Mouse (Mus musculus): ENCODE results near the gene Col15a1. TPM values are rescaled to one million over a fixed set of nuclear protein-coding genes. Genes with fewer than 3 reads are reported as not detected.
A peak's percentile ranks its signal among the peaks of the same experiment; 100 is the strongest.

The Col15a1 gene
- polyA plus RNA-seq, 1 experiment, result 15.7 TPM

DNA sequence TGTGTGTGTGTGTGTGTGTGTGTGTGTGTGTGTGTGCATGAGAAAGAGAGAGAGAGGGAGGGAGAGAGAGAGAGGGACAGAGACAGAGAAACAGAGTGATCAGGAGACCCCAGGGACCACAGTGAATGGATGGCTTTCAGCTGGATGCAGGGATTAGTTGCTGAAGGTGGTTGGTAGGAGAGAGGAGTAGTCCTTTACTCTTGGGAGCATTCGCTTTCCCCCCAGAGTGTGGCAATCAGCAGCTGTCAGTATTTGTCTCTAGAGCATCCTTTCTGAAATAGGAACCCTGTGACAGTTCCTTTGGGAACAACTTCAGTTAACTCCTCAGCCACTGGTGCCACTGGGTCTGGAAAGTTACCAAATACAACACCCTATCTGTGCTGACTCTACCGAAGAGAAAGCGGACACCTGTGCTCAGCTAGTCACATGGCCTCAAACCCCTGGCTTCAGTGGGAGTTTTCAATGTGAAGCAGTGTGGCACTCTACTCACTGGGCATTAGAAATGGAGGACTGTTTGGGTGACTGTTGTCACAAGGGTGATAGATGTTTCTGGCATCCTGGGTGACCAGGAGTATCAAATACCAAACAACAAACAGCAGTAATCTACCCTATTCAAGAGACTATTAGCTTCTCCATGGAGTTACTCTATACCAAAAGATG, 129.1 kb downstream of the Col15a1 start:
- Histone ChIP-seq H3K4me3 (ENCODE audit: low read depth, low read length) (no peak overlapping the region), H3K36me3 (ENCODE audit: control insufficient read depth, insufficient read depth, low read length) (no peaks in the 10 kb centered on the region), H3K4me1 (ENCODE audit: control insufficient read depth, insufficient read depth, insufficient read length, low read length) (no peaks in the 10 kb centered on the region), H3K27ac (ENCODE audit: insufficient read depth, low read depth, low read length) (no peak overlapping the region), H3K27me3 (ENCODE audit: control insufficient read depth, insufficient read depth, low read length) (no peaks in the 10 kb centered on the region)
- TF ChIP-seq POLR2A (IDR thresholded peaks at IDR 0.05; ENCODE audit: low read depth, low read length) (no peak), CTCF (IDR thresholded peaks at IDR 0.05; ENCODE audit: extremely low read depth, insufficient read length, insufficient replicate concordance, low read depth, low read length) (no peak)
- 60% methylated on average over 3 of the region's 3 CpGs for WGBS

DNA sequence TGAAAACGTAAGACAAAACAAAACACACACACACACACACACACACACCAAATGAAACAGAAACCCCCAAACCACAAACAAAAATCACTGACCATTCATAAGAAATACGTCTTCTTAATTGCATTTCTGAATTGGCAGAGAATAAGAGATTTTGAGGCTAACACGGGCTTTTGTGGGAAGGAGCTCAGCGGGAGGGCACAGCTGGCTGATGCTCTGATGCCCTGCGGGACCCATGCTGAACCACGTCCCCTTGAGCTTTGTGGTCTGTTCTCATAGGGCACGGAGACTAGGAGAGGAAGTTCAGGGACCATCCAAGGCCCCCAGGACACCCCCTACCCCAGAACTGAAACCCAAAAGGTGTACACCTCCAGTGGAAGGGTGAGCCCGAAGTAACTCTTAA, 134.7 kb downstream of the Col15a1 start:
- TF ChIP-seq POLR2A (IDR thresholded peaks at IDR 0.05; ENCODE audit: low read depth, low read length), result no peak
- TF ChIP-seq CTCF (IDR thresholded peaks at IDR 0.05; ENCODE audit: extremely low read depth, insufficient read length, insufficient replicate concordance, low read depth, low read length), result no peak
- no peaks in the 10 kb centered on the region for H3K36me3 ChIP-seq (ENCODE audit: control insufficient read depth, insufficient read depth, low read length)
- WGBS, result 63% methylated on average over 8 of the region's 8 CpGs
- no peak overlapping the region for H3K4me3 ChIP-seq (ENCODE audit: low read depth, low read length)
- H3K27ac ChIP-seq (ENCODE audit: insufficient read depth, low read depth, low read length), result no peak overlapping the region
- H3K4me1 ChIP-seq (ENCODE audit: control insufficient read depth, insufficient read depth, insufficient read length, low read length), result no peaks in the 10 kb centered on the region
- no peaks in the 10 kb centered on the region for H3K27me3 ChIP-seq (ENCODE audit: control insufficient read depth, insufficient read depth, low read length)

DNA sequence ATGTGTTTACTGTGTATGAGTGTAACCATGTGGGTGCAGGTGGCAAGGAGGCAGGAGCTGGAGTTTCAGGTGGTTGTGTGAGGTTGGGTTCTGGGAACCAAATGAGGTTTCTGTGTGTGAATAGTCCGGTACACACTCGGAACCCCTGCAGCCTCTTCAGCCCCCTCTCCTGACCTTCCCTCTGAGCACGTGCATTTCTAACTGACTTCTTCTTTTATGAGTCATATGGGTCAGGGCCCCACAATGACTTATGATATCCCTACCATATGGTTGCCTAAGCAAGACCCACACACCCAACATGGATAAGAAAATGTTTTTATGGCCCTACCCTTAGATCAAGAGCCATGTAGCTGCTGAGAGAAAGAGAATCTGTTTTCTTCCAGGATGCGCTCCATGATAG, 139.1 kb downstream of the Col15a1 start:
- Histone ChIP-seq H3K27me3 (ENCODE audit: control insufficient read depth, insufficient read depth, low read length) (no peaks in the 10 kb centered on the region; the same call in 1 of the 2 replicates), H3K4me1 (ENCODE audit: control insufficient read depth, insufficient read depth, insufficient read length, low read length) (peaks cover 2% of the 10 kb centered on the region; the same call in 1 of the 2 replicates), H3K4me3 (ENCODE audit: low read depth, low read length) (no peak overlapping the region), H3K36me3 (ENCODE audit: control insufficient read depth, insufficient read depth, low read length) (no peaks in the 10 kb centered on the region), H3K27ac (ENCODE audit: insufficient read depth, low read depth, low read length) (no peak overlapping the region)
- WGBS, result 62% methylated on average over 4 of the region's 4 CpGs
- TF ChIP-seq POLR2A (IDR thresholded peaks at IDR 0.05; ENCODE audit: low read depth, low read length) (no peak), CTCF (IDR thresholded peaks at IDR 0.05; ENCODE audit: extremely low read depth, insufficient read length, insufficient replicate concordance, low read depth, low read length) (no peak)

GRCm38 (mm10) chr4:47349759-47350158, 141.8 kb downstream of the Col15a1 start:
- H3K27me3 ChIP-seq (ENCODE audit: control insufficient read depth, insufficient read depth, low read length), result no peaks in the 10 kb centered on the region; the same call in 1 of the 2 replicates
- no peaks in the 10 kb centered on the region for H3K36me3 ChIP-seq (ENCODE audit: control insufficient read depth, insufficient read depth, low read length)
- no peak for TF ChIP-seq CTCF (IDR thresholded peaks at IDR 0.05; ENCODE audit: extremely low read depth, insufficient read length, insufficient replicate concordance, low read depth, low read length)
- TF ChIP-seq POLR2A (IDR thresholded peaks at IDR 0.05; ENCODE audit: low read depth, low read length), result no peak
- WGBS, result 61% methylated on average over 6 of the region's 6 CpGs
- H3K4me3 ChIP-seq (ENCODE audit: low read depth, low read length), result no peak overlapping the region
- H3K4me1 ChIP-seq (ENCODE audit: control insufficient read depth, insufficient read depth, insufficient read length, low read length), result peaks cover 2% of the 10 kb centered on the region; the same call in 1 of the 2 replicates
- H3K27ac ChIP-seq (ENCODE audit: insufficient read depth, low read depth, low read length), result peak overlapping the region; percentile 11; the same call in 1 of the 2 replicates

- no peak for TF ChIP-seq POLR2A (IDR thresholded peaks at IDR 0.05; ENCODE audit: low read depth, low read length)
- TF ChIP-seq CTCF (IDR thresholded peaks at IDR 0.05; ENCODE audit: extremely low read depth, insufficient read length, insufficient replicate concordance, low read depth, low read length), result peak; percentile 41; the same call in 1 of the 2 replicates
- Histone ChIP-seq H3K4me1 (ENCODE audit: control insufficient read depth, insufficient read depth, insufficient read length, low read length) (peaks cover 2% of the 10 kb centered on the region; the same call in 1 of the 2 replicates), H3K36me3 (ENCODE audit: control insufficient read depth, insufficient read depth, low read length) (no peaks in the 10 kb centered on the region), H3K4me3 (ENCODE audit: low read depth, low read length) (peak overlapping the region; percentile 83; the same call in 1 of the 2 replicates), H3K27me3 (ENCODE audit: control insufficient read depth, insufficient read depth, low read length) (no peaks in the 10 kb centered on the region; the same call in 1 of the 2 replicates), H3K27ac (ENCODE audit: insufficient read depth, low read depth, low read length) (peak overlapping the region; percentile 42; the same call in 1 of the 2 replicates)
- WGBS, result 28% methylated on average over 9 of the region's 9 CpGs
Observed at GRCm38 (mm10) chr4:47351386-47352049, 143.6 kb downstream of the Col15a1 start.

DNA sequence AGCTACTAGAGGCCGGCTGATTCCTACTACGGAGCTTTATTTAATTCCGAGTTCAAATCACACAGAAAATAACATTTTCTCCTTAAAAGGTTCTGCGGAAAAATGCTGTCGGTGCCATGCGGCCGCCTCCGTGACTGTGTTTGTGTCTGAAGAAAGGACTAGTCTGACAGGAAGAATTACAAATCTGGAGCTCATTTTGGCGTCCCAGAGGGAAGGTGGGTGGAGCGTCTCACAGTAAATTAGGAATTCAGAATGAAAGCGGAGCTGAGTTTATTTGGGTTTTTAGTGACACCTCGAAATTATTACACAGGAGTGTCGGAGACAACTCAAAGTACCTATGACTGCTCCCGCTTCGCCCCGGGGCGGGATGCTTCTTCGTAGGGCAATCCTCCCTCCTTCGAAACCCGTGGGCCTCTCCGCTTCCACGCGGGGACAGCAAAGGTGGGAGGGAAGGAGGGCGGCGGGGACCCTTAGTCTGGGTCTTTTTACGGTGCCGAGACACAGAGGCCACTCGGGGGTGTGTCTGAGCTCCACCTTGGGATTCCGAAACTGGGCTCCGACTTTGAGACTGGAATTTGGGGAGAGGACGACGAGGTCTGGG, 144.2 kb downstream of the Col15a1 start:
- WGBS, result under 1% methylated on average over 32 of the region's 32 CpGs

More for the DNA sequence above, 144.2 kb downstream of the Col15a1 start:
- Histone ChIP-seq H3K4me1 (ENCODE audit: control insufficient read depth, insufficient read depth, insufficient read length, low read length) (peaks cover 2% of the 10 kb centered on the region; the same call in 1 of the 2 replicates), H3K27me3 (ENCODE audit: control insufficient read depth, insufficient read depth, low read length) (no peaks in the 10 kb centered on the region; the same call in 1 of the 2 replicates), H3K4me3 (ENCODE audit: low read depth, low read length) (peak overlapping the region; percentile 83), H3K36me3 (ENCODE audit: control insufficient read depth, insufficient read depth, low read length) (no peaks in the 10 kb centered on the region), H3K27ac (ENCODE audit: insufficient read depth, low read depth, low read length) (peak overlapping the region; percentile 42)
- TF ChIP-seq CTCF (IDR thresholded peaks at IDR 0.05; ENCODE audit: extremely low read depth, insufficient read length, insufficient replicate concordance, low read depth, low read length) (no peak), POLR2A (IDR thresholded peaks at IDR 0.05; ENCODE audit: low read depth, low read length) (no peak)
